Mouse (Mus musculus) lung, adult 18-20 months (tissue): ENCODE measurements around the gene Prmt1.
"Not testable (repeated sequence)": the region's sequence is repeated elsewhere in the genome, so short reads cannot be mapped to it uniquely, and the experiment has no call there.

ENCODE experiments used
- DNase-seq, 2 experiments: peaks; one replicate each; pipeline ENCODE4 v3.0.0; 2022; ENCODE audit warnings: mixed read lengths in 2 of 2

Prmt1 gene

GRCm38 (mm10) chr7:44986192-44986878 is at the start of gene Prmt1:
Gene Prmt1, minus strand, starts transcription at chr7:44986568.
- DNase-seq: peak; percentile 100

- DNase-seq: no peak
These were observed 49.3 kb upstream of the Prmt1 start for GRCm38 (mm10) chr7:45035631-45036030.

GRCm38 (mm10) chr7:45033722-45034359 is 47.5 kb upstream of the Prmt1 start:
- no peak for DNase-seq

- DNase-seq: no peak
These were observed 44.5 kb upstream of the Prmt1 start for GRCm38 (mm10) chr7:45030857-45031256.

- DNase-seq: no peak
These were observed 43.6 kb upstream of the Prmt1 start for GRCm38 (mm10) chr7:45029995-45030394.

- DNase-seq: no peak
These were observed 42.0 kb upstream of the Prmt1 start for GRCm38 (mm10) chr7:45028351-45028750.

GRCm38 (mm10) chr7:45027761-45028160 is 41.4 kb upstream of the Prmt1 start:
- DNase-seq: no peak

- DNase-seq: no peak
These were observed 39.9 kb upstream of the Prmt1 start for GRCm38 (mm10) chr7:45026256-45026655.

GRCm38 (mm10) chr7:45025601-45026220 is 39.3 kb upstream of the Prmt1 start:
- no peak for DNase-seq

- DNase-seq: no peak
These were observed 38.2 kb upstream of the Prmt1 start for GRCm38 (mm10) chr7:45024281-45025248.

- DNase-seq: not testable (repeated sequence)
These were observed 37.3 kb upstream of the Prmt1 start for GRCm38 (mm10) chr7:45023711-45024110.

- no peak for DNase-seq
These were observed 33.9 kb upstream of the Prmt1 start for GRCm38 (mm10) chr7:45020225-45020624.

GRCm38 (mm10) chr7:45019031-45019571 is 32.7 kb upstream of the Prmt1 start:
- DNase-seq: peak; percentile 87 to 90

GRCm38 (mm10) chr7:45017242-45018061 is 31.1 kb upstream of the Prmt1 start, which contains the start of gene Rras:
Gene Rras, plus strand, starts transcription at chr7:45017961.
- DNase-seq: peak; percentile 98 to 99

- DNase-seq: no peak
These were observed 30.4 kb upstream of the Prmt1 start for GRCm38 (mm10) chr7:45016761-45017160.

GRCm38 (mm10) chr7:45015957-45016612 is 29.7 kb upstream of the Prmt1 start, which contains the start of gene Scaf1:
Gene Scaf1, minus strand, starts transcription at chr7:45016363.
- peak; percentile 100 for DNase-seq

GRCm38 (mm10) chr7:45015344-45015956 is 29.1 kb upstream of the Prmt1 start:
- no peak for DNase-seq

- DNase-seq: no peak
These were observed 27.7 kb upstream of the Prmt1 start for GRCm38 (mm10) chr7:45014096-45014451.

- no peak for DNase-seq
These were observed 27.2 kb upstream of the Prmt1 start for GRCm38 (mm10) chr7:45013366-45014095.

- no peak for DNase-seq
These were observed 26.5 kb upstream of the Prmt1 start for GRCm38 (mm10) chr7:45012824-45013223.
